Mouse (Mus musculus) heart, postnatal 0 days (tissue): Measurements from ENCODE around the gene Skil.

ENCODE experiments used
- CTCF ChIP-seq: IDR thresholded peaks from 2 replicates; pipeline ENCODE4 v1.5.1; 2016; ENCODE audit warnings: antibody characterized with exemption, control low read depth, low read depth
- EP300 ChIP-seq: IDR thresholded peaks from 2 replicates; pipeline ENCODE4 v1.6.1; 2016; ENCODE audit warnings: antibody characterized with exemption, low read depth

DNA sequence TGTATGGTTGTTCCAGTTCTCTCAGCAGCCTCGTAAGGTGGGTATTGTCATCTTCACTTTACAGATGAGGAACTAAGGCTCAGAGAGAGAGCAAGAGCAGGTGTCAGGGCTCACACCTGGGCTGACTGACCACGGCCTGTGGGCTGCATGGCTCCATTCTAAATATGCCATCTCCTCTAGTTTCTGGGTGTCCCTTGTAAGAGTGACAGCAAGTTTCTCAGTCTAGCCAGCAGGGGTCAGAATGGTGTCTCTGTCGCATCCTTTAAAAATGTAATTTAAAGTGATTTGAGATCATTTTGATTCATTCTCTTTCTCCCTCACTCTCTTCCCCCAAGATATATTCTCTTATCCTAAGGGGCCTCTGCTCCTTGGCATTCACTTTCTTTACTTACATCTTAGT lies 47.6 kb upstream of the Skil start:
- peak; percentile 43 for TF ChIP-seq CTCF
- TF ChIP-seq EP300: no peak
